Mouse (Mus musculus) ovary, adult 10 weeks (tissue): Measurements from ENCODE around the gene Snx18. TPM values are rescaled to one million over a fixed set of nuclear protein-coding genes. Genes with fewer than 3 reads are reported as not detected.

Experiments
- polyA plus RNA-seq: library from polyadenylated mRNA; stranded (reverse); fragments of 350-450 nt; fragmentation: Illumina TruSeq; extraction: RNeasy Lipid Tissue Mini Kit (QIAGEN cat#74804); gene quantifications from one replicate; pipeline ENCODE4 v1.2.3, GENCODE M21; 2014

The Snx18 gene
- polyA plus RNA-seq, result 177 TPM

DNA sequence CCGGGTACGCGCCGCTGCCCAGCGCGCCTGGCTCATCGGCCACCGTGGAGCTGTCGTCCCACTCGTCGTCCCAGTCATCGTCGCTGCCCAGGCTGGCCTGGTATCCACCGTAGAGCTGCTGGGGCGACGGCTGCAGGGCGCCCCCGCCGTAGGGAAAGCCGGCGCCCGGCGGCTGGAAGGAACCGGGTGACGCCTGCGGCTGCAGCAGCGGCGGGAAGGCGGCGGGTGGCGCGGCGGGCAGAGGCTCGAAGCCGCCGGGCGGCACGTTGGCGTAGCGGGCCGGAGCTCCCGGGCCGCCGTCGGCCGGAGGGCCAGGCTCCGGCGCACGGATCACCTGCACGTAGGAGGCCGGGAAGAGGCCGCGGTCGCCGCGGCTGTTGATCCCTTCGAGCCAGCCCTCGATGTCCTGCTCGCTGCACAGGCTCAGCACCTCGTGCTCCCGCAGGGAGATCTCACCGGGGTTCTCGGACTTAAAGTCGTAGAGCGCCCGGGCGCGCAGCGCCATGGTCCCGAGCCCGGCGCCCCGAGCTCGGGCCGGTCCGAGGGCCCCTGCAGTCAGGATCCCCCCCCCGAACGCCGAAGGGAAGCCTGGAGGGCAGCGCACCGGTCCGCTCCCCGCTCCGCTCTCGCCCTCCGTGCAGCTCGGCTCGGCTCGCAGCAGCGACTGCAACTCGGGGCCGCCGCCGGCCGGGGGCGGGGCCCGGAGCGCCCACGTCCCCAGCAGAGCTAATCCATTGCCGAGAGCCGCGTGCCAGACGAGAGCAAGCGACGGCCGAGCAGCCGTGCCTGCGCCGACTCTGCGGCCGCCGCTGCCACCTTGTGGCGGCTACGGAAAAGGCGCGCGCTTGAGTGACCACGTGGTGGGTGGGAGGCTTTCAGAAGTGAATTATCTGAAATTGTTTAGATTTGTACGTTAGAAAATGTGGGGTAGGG is at the start of gene Snx18:
Gene Snx18 (minus strand): TSS at position 674 of the 933 bp plus-strand sequence.

DNA sequence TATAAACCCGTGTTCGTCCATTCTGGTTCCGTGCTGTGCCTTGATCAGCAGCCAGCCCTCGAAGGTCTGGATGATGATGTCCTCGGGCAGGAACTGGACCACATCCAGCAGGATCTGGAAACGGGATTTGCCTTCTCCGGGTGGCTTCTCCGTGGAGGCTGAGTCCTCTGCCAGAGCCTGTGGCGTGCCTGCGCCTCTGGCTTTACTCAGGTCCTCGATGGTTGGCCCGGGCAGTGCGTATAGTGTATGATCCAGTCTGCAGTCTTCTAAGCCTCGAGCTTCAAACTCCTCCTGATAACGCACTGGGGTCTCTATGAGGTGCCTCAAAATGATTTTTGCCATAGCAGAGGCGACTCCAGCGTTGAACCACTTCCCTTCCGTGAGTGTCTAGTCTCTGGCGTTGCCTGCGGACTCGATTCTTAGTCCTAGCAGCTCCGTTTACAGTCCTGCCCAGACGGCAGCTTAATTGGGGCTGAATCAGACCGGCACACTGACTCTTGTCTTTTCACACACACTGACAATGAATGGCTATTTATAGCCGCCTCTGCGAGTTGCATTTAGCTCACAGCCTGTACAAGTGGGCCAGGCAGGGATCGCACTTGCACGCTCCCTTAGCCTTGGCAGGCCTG is 44.9 kb upstream of the Snx18 start, which contains the start of gene Hspb3:
Gene Hspb3 (minus strand): TSS at position 526 of the 629 bp plus-strand sequence.

Other genes starting within 250 kb of the Snx18 start
- gene Hspb3, start 45.1 kb upstream of the Snx18 start, polyA plus RNA-seq, result not detected
- gene Arl15, start 175.9 kb upstream of the Snx18 start, polyA plus RNA-seq, result 54.5 TPM